Mouse (Mus musculus) ES-E14 (cell line): Measurements from ENCODE around the gene Ofd1. TPM values are rescaled to one million over a fixed set of nuclear protein-coding genes. Genes with fewer than 3 reads are reported as not detected.

Experiments used
- DNase-seq: peaks from one replicate; pipeline ENCODE4 v3.0.0-alpha.2; 2013; ENCODE audit warnings: low read depth, low spot score
- H3K27ac ChIP-seq: 2 replicates; pipeline ENCODE4 v1.5.1; 2012; ENCODE audit warnings: low read depth, mild to moderate bottlenecking, low read length, moderate library complexity, mixed read lengths; ENCODE audit not compliant: poor library complexity, insufficient read depth, severe bottlenecking
- H3K36me3 ChIP-seq: 2 replicates; pipeline ENCODE4 v1.6.1; 2012; ENCODE audit warnings: mild to moderate bottlenecking, low read length, moderate library complexity, mixed read lengths; ENCODE audit not compliant: control insufficient read depth, poor library complexity, insufficient read depth, severe bottlenecking
- H3K4me1 ChIP-seq, 2 experiments: fragments of 150-350 bp in 1 of 2; sonication (generic) in 1 of 2; 2 replicates each; pipeline ENCODE4 v1.6.1; 2012; ENCODE audit warnings: low read length in 2 of 2, mild to moderate bottlenecking in 1 of 2, mixed read lengths in 1 of 2; ENCODE audit not compliant: control insufficient read depth in 2 of 2, insufficient read depth in 2 of 2, poor library complexity in 1 of 2
- H3K4me3 ChIP-seq, 2 experiments: fragments of 150-350 bp in 1 of 2; sonication (generic) in 1 of 2; 2 replicates each; pipeline ENCODE4 v1.5.1; 2012; ENCODE audit warnings: low read length in 2 of 2, low read depth in 1 of 2, mild to moderate bottlenecking in 1 of 2, mixed read lengths in 1 of 2; ENCODE audit not compliant: insufficient read depth in 1 of 2, poor library complexity in 1 of 2, severe bottlenecking in 1 of 2
- H3K9ac ChIP-seq: 2 replicates; pipeline ENCODE4 v1.6.1; 2012; ENCODE audit warnings: low read depth, mild to moderate bottlenecking, low read length, mixed read lengths; ENCODE audit not compliant: poor library complexity, insufficient read depth, severe bottlenecking
- H3K9me3 ChIP-seq: fragments of 150-350 bp; sonication (generic); 2 replicates; pipeline ENCODE4 v1.6.1; 2012; ENCODE audit warnings: low read depth, mild to moderate bottlenecking, low read length; ENCODE audit not compliant: control insufficient read depth, insufficient read depth
- CHD2 ChIP-seq: IDR thresholded peaks from 2 replicates; pipeline ENCODE4 v1.6.1; 2014; ENCODE audit warnings: mild to moderate bottlenecking, low read depth, low read length, inconsistent platforms
- HCFC1 ChIP-seq: IDR thresholded peaks from 2 replicates; pipeline ENCODE4 v1.6.1; 2012; ENCODE audit warnings: low read length, inconsistent platforms, borderline replicate concordance; ENCODE audit not compliant: insufficient read depth
- MAFK ChIP-seq: IDR thresholded peaks from 2 replicates; pipeline ENCODE4 v1.6.1; 2014; ENCODE audit warnings: mild to moderate bottlenecking, low read depth, low read length, inconsistent platforms; ENCODE audit not compliant: insufficient read depth
- ZC3H11A ChIP-seq: IDR thresholded peaks from 2 replicates; pipeline ENCODE4 v1.6.1; 2012; ENCODE audit warnings: low read depth, mild to moderate bottlenecking, inconsistent platforms, low read length, borderline replicate concordance
- ZNF384 ChIP-seq: IDR thresholded peaks from 2 replicates; pipeline ENCODE4 v1.6.1; 2012; ENCODE audit warnings: low read depth, low read length, inconsistent platforms
- in situ Hi-C, 2 experiments: fragments of 600-800 bp; cut with MboI; formaldehyde crosslinking; loops; one replicate each; pipeline ENCODE4 v1.15.1; 2025; ENCODE audit warnings: low sequenced_read_pairs in 2 of 2, inconsistent platforms in 1 of 2; ENCODE audit not compliant: unreplicated experiment in 2 of 2
- total RNA-seq: library from RNA; depleted of rRNA; stranded (reverse); fragments of 300-350 nt; gene quantifications from 2 replicates; pipeline ENCODE4 v1.2.3, GENCODE M21; 2012

Ofd1 gene
- total RNA-seq, 1 experiment: 10.7 TPM

DNA sequence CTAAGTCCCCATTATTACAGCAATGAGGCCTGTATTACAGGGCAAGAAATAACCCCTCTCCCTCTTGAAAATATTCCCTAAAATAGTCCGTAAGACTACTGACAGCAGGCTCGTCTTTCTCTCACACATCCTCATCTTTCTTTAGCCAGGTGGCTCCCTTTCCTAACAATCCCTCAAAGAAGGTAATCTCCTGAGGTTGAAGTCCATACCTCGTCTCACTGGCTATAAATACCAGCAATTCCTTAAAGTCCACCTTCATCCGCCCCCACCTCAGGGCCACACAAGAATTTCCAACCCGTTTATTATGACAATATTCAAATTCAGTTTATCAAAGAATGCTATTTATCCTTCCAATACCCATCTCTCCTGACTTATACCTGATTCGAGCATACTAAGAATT lies 32.1 kb upstream of the Ofd1 start:
- TF ChIP-seq HCFC1 (no peak), CHD2 (no peak)
- peaks cover 0 to 4% of the 10 kb centered on the region in 2 experiments; a peak in 1 of 4 replicates for H3K4me1 ChIP-seq
- no peak overlapping the region for H3K27ac ChIP-seq
- no peaks in the 10 kb centered on the region for H3K9me3 ChIP-seq
- no peak overlapping the region for H3K9ac ChIP-seq
- in situ Hi-C loops: no loop called here
- H3K4me3 ChIP-seq: no peak overlapping the region
- H3K36me3 ChIP-seq: peaks cover 3% of the 10 kb centered on the region
- no peak for DNase-seq

DNA sequence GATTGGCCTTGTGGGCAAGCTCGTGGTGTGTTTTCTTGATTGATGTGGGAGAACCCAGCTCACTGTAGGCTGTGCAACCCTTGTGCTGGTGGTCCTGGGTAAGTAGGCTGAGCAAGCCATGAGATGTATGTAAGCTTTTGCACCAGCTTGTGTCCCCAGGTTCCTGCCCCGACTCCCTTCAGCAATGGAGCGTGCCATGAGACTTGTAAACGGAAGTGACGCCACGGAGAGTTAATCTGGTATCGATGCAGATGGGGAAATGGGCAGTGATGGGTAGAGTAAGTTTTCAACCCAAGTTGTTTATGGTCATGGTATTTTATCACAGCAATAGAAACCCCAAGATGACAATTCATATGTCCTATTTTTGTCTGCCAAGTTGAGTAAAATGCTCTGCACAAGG lies 27.8 kb upstream of the Ofd1 start:
- H3K27ac ChIP-seq: no peak overlapping the region
- 0 out of 4 replicates have a peak, but pooled peaks cover 0 to 4% of the 10 kb centered on the region in 2 experiments for H3K4me1 ChIP-seq
- TF ChIP-seq HCFC1 (no peak), ZNF384 (no peak), CHD2 (no peak), MAFK (no peak), ZC3H11A (no peak)
- no peaks in the 10 kb centered on the region for H3K9me3 ChIP-seq
- in situ Hi-C loops: no loop called here
- H3K4me3 ChIP-seq: no peak overlapping the region
- DNase-seq: no peak
- H3K9ac ChIP-seq: no peak overlapping the region
- peaks cover 3% of the 10 kb centered on the region; the same call in 1 of the 2 replicates for H3K36me3 ChIP-seq

- H3K36me3 ChIP-seq: peaks cover 5% of the 10 kb centered on the region
- TF ChIP-seq CHD2: no peak
- no peak for TF ChIP-seq ZNF384
- TF ChIP-seq HCFC1: no peak
- TF ChIP-seq MAFK: no peak
- TF ChIP-seq ZC3H11A: no peak
- in situ Hi-C loops: no loop called here
Observed at GRCm38 (mm10) chrX:166455525-166455924, 15.0 kb upstream of the Ofd1 start.

DNA sequence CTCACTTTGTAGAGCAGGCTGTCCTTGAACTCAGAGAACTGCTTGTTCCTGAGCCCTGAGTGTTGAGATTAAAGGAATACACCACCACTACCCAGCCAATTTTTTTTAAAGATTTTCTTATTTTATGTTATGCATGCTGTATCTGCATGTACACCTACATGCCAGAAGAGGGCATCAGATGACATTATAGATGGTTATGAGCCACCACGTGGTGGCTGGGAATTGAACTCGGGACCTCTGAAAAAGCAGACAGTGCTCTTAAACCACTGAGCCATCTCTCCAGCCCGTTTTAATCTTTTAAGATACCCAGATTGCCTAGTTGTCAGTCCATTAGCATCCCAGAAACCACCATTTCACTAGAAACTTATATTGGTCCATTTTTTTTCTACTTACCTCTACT lies 13.8 kb upstream of the Ofd1 start:
- DNase-seq: no peak
- Histone ChIP-seq H3K27ac (no peak overlapping the region), H3K9me3 (no peaks in the 10 kb centered on the region), H3K4me1 (no peaks in the 10 kb centered on the region), H3K4me3 (no peak overlapping the region), H3K36me3 (peaks cover 5% of the 10 kb centered on the region), H3K9ac (no peak overlapping the region)
- in situ Hi-C loops: no loop called here
- no peak for TF ChIP-seq ZNF384
- TF ChIP-seq ZC3H11A: no peak
- TF ChIP-seq CHD2: no peak
- no peak for TF ChIP-seq MAFK
- no peak for TF ChIP-seq HCFC1

More at GRCm38 (mm10) chrX:166455525-166455924, 15.0 kb upstream of the Ofd1 start:
- no peak overlapping the region for H3K4me3 ChIP-seq
- H3K9ac ChIP-seq: no peak overlapping the region
- no peak for DNase-seq
- H3K9me3 ChIP-seq: no peaks in the 10 kb centered on the region
- H3K4me1 ChIP-seq: no peaks in the 10 kb centered on the region
- H3K27ac ChIP-seq: no peak overlapping the region

- TF ChIP-seq HCFC1: no peak
- no peak for TF ChIP-seq ZNF384
- TF ChIP-seq MAFK: no peak
- TF ChIP-seq CHD2: no peak
- no peak for TF ChIP-seq ZC3H11A
- no peaks in the 10 kb centered on the region for H3K4me1 ChIP-seq
- peaks cover 5% of the 10 kb centered on the region for H3K36me3 ChIP-seq
- H3K9me3 ChIP-seq: no peaks in the 10 kb centered on the region
- H3K9ac ChIP-seq: no peak overlapping the region
- in situ Hi-C loops: no loop called here
- no peak overlapping the region for H3K27ac ChIP-seq
- DNase-seq: no peak
- no peak overlapping the region for H3K4me3 ChIP-seq
Observed at GRCm38 (mm10) chrX:166453532-166453931, 13.0 kb upstream of the Ofd1 start.
